Mouse (Mus musculus) skeletal muscle tissue, adult 2 months (tissue): Measurements from ENCODE around the gene Nbea.
A peak's percentile ranks its signal among the peaks of the same experiment; 100 is the strongest.
"Not testable (repeated sequence)": the region's sequence is repeated elsewhere in the genome, so short reads cannot be mapped to it uniquely, and the experiment has no call there.

Experiments used
- DNase-seq: peaks from one replicate; pipeline ENCODE4 v3.0.0-alpha.2; 2012; ENCODE audit warnings: low read depth, low spot score

The Nbea gene

GRCm38 (mm10) chr3:55665928-55666327 lies 517.6 kb downstream of the Nbea start:
- no peak for DNase-seq

- no peak for DNase-seq
Observed at GRCm38 (mm10) chr3:55664713-55665112, 518.8 kb downstream of the Nbea start.

GRCm38 (mm10) chr3:55661678-55662445 lies 521.6 kb downstream of the Nbea start:
- no peak for DNase-seq

GRCm38 (mm10) chr3:55660261-55660838 lies 523.2 kb downstream of the Nbea start:
- no peak for DNase-seq

GRCm38 (mm10) chr3:55659558-55660215 lies 523.8 kb downstream of the Nbea start:
- DNase-seq = no peak

- peak; percentile 36 for DNase-seq
Observed at GRCm38 (mm10) chr3:55652321-55652720, 531.2 kb downstream of the Nbea start.

GRCm38 (mm10) chr3:55651877-55652276 lies 531.6 kb downstream of the Nbea start:
- DNase-seq = no peak

GRCm38 (mm10) chr3:55649541-55649940 lies 534.0 kb downstream of the Nbea start:
- DNase-seq = no peak

- DNase-seq = no peak
Observed at GRCm38 (mm10) chr3:55648299-55648698, 535.2 kb downstream of the Nbea start.

- DNase-seq = no peak
Observed at GRCm38 (mm10) chr3:55647176-55647575, 536.3 kb downstream of the Nbea start.

- DNase-seq = no peak
Observed at GRCm38 (mm10) chr3:55646437-55646836, 537.1 kb downstream of the Nbea start.

GRCm38 (mm10) chr3:55644035-55644618 lies 539.4 kb downstream of the Nbea start:
- no peak for DNase-seq

GRCm38 (mm10) chr3:55637660-55638059 lies 545.8 kb downstream of the Nbea start:
- DNase-seq = no peak

- no peak for DNase-seq
Observed at GRCm38 (mm10) chr3:55635542-55636172, 547.8 kb downstream of the Nbea start.

GRCm38 (mm10) chr3:55627054-55627453 lies 556.4 kb downstream of the Nbea start:
- DNase-seq = no peak

GRCm38 (mm10) chr3:55621958-55622357 lies 561.5 kb downstream of the Nbea start:
- not testable (repeated sequence) for DNase-seq

GRCm38 (mm10) chr3:55618396-55618795 lies 565.1 kb downstream of the Nbea start:
- no peak for DNase-seq

- DNase-seq = no peak
Observed at GRCm38 (mm10) chr3:55612459-55613115, 570.9 kb downstream of the Nbea start.

- no peak for DNase-seq
Observed at GRCm38 (mm10) chr3:55612023-55612422, 571.5 kb downstream of the Nbea start.

- DNase-seq = no peak
Observed at GRCm38 (mm10) chr3:55610191-55610590, 573.3 kb downstream of the Nbea start.

- DNase-seq = peak; percentile 84
Observed at GRCm38 (mm10) chr3:55600286-55600685, 583.2 kb downstream of the Nbea start.
